Mouse (Mus musculus): ENCODE data around the gene Plcxd2.

Gene Plcxd2

GRCm38 (mm10) chr16:46010153-46010905 lies at the start of gene Plcxd2:
Gene Plcxd2, minus strand, starts transcription at chr16:46010218.
- DNase-seq (ENCODE audit: low read depth, low spot score), result peak; percentile 77

GRCm38 (mm10) chr16:46046906-46047305 lies 36.9 kb upstream of the Plcxd2 start:
- DNase-seq (ENCODE audit: low read depth, low spot score), result no peak

- DNase-seq (ENCODE audit: low read depth, low spot score), result no peak
Observed at GRCm38 (mm10) chr16:46036261-46036660, 26.2 kb upstream of the Plcxd2 start.

- no peak for DNase-seq (ENCODE audit: low read depth, low spot score)
Observed at GRCm38 (mm10) chr16:46033896-46034295, 23.9 kb upstream of the Plcxd2 start.

- DNase-seq (ENCODE audit: low read depth, low spot score), result no peak
Observed at GRCm38 (mm10) chr16:46022958-46023491, 13.0 kb upstream of the Plcxd2 start.

GRCm38 (mm10) chr16:46022189-46022928 lies 12.3 kb upstream of the Plcxd2 start:
- DNase-seq (ENCODE audit: low read depth, low spot score), result peak; percentile 34

GRCm38 (mm10) chr16:46021302-46021701 lies 11.3 kb upstream of the Plcxd2 start:
- DNase-seq (ENCODE audit: low read depth, low spot score), result no peak

GRCm38 (mm10) chr16:46020396-46020795 lies 10.4 kb upstream of the Plcxd2 start:
- DNase-seq (ENCODE audit: low read depth, low spot score), result no peak

- no peak for DNase-seq (ENCODE audit: low read depth, low spot score)
Observed at GRCm38 (mm10) chr16:46019799-46020198, 9.8 kb upstream of the Plcxd2 start.

- DNase-seq (ENCODE audit: low read depth, low spot score), result no peak
Observed at GRCm38 (mm10) chr16:46019359-46019758, 9.3 kb upstream of the Plcxd2 start.

GRCm38 (mm10) chr16:46011696-46012095 lies 1.7 kb upstream of the Plcxd2 start:
- no peak for DNase-seq (ENCODE audit: low read depth, low spot score)

GRCm38 (mm10) chr16:46010906-46011220 lies 845 bp upstream of the Plcxd2 start:
- no peak for DNase-seq (ENCODE audit: low read depth, low spot score)

GRCm38 (mm10) chr16:46009717-46010116 lies 301 bp downstream of the Plcxd2 start:
- no peak for DNase-seq (ENCODE audit: low read depth, low spot score)

- DNase-seq (ENCODE audit: low read depth, low spot score), result no peak
Observed at GRCm38 (mm10) chr16:46008766-46009165, 1.3 kb downstream of the Plcxd2 start.

GRCm38 (mm10) chr16:46008036-46008605 lies 1.9 kb downstream of the Plcxd2 start:
- no peak for DNase-seq (ENCODE audit: low read depth, low spot score)

- DNase-seq (ENCODE audit: low read depth, low spot score), result no peak
Observed at GRCm38 (mm10) chr16:46006261-46006660, 3.8 kb downstream of the Plcxd2 start.

- no peak for DNase-seq (ENCODE audit: low read depth, low spot score)
Observed at GRCm38 (mm10) chr16:46001550-46002166, 8.4 kb downstream of the Plcxd2 start.

GRCm38 (mm10) chr16:46000976-46001375 lies 9.0 kb downstream of the Plcxd2 start:
- no peak for DNase-seq (ENCODE audit: low read depth, low spot score)

GRCm38 (mm10) chr16:45999374-46000191 lies 10.4 kb downstream of the Plcxd2 start:
- DNase-seq (ENCODE audit: low read depth, low spot score), result no peak

GRCm38 (mm10) chr16:45998231-45998630 lies 11.8 kb downstream of the Plcxd2 start:
- no peak for DNase-seq (ENCODE audit: low read depth, low spot score)

Measured in WW6 (cell line).